Mouse (Mus musculus): Measurements from ENCODE around the gene Syn3. TPM values are rescaled to one million over a fixed set of nuclear protein-coding genes. Genes with fewer than 3 reads are reported as not detected.
"Not testable (repeated sequence)": the region's sequence is repeated elsewhere in the genome, so short reads cannot be mapped to it uniquely, and the experiment has no call there.

The Syn3 gene
- polyA plus RNA-seq, 1 experiment from 2014 or later: 0.22 TPM

GRCm38 (mm10) chr10:86385656-86386055, 113.0 kb downstream of the Syn3 start:
- no peak overlapping the region for H3K4me2 ChIP-seq (ENCODE audit: low read depth, low read length)
- H3K27ac ChIP-seq (ENCODE audit: low read length): no peak overlapping the region
- no peak overlapping the region for H3K4me3 ChIP-seq (ENCODE audit: low read depth, low read length)
- ATAC-seq (ENCODE audit: low read depth): no peak
- H3K36me3 ChIP-seq (ENCODE audit: control insufficient read depth, insufficient read depth): no peaks in the 10 kb centered on the region
- 31% methylated on average over 4 of the region's 4 CpGs for WGBS (ENCODE audit: insufficient replicate concordance)
- H3K27me3 ChIP-seq (ENCODE audit: control insufficient read depth, insufficient read depth, low read depth, low read length): no peaks in the 10 kb centered on the region
- no peak overlapping the region for H3K9ac ChIP-seq (ENCODE audit: low read depth, low read length)
- H3K9me3 ChIP-seq (replicated peaks; ENCODE audit: control insufficient read depth, low read length): no peaks in the 10 kb centered on the region
- H3K4me1 ChIP-seq (ENCODE audit: control insufficient read depth, low read depth, low read length): no peaks in the 10 kb centered on the region; the same call in 1 of the 2 replicates

- WGBS (ENCODE audit: insufficient replicate concordance): 60% methylated on average over 2 of the region's 2 CpGs
Measured at GRCm38 (mm10) chr10:86384655-86385054, 114.0 kb downstream of the Syn3 start.

DNA sequence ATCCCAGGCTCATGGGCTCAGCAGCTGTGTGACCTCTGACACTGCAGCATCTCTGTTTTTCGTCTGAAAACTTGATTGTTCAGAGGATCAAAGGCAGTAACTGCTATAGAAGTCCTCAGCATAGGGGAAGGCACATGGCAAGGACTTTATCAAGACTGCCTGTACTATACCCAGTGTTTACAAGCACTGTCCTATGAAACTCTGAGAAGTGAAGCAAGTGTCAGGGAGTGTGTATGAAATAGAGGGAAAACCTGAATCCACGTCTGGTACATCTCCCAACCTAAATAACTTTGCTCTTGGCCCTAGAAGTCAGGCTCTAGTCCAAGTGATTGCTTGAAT, 116.8 kb downstream of the Syn3 start:
- no peak overlapping the region for H3K4me3 ChIP-seq (ENCODE audit: low read depth, low read length)
- H3K9me3 ChIP-seq (replicated peaks; ENCODE audit: control insufficient read depth, low read length): no peaks in the 10 kb centered on the region
- no peak overlapping the region for H3K27ac ChIP-seq (ENCODE audit: low read length)
- H3K36me3 ChIP-seq (ENCODE audit: control insufficient read depth, insufficient read depth): no peaks in the 10 kb centered on the region
- H3K27me3 ChIP-seq (ENCODE audit: control insufficient read depth, insufficient read depth, low read depth, low read length): no peaks in the 10 kb centered on the region
- 25% methylated on average over 2 of the region's 2 CpGs for WGBS (ENCODE audit: insufficient replicate concordance)
- H3K4me1 ChIP-seq (ENCODE audit: control insufficient read depth, low read depth, low read length): no peaks in the 10 kb centered on the region; the same call in 1 of the 2 replicates
- no peak overlapping the region for H3K9ac ChIP-seq (ENCODE audit: low read depth, low read length)
- H3K4me2 ChIP-seq (ENCODE audit: low read depth, low read length): no peak overlapping the region
- no peak for ATAC-seq (ENCODE audit: low read depth)

More at GRCm38 (mm10) chr10:86384655-86385054, 114.0 kb downstream of the Syn3 start:
- H3K4me2 ChIP-seq (ENCODE audit: low read depth, low read length): no peak overlapping the region
- no peak overlapping the region for H3K4me3 ChIP-seq (ENCODE audit: low read depth, low read length)
- no peaks in the 10 kb centered on the region for H3K9me3 ChIP-seq (replicated peaks; ENCODE audit: control insufficient read depth, low read length)
- no peaks in the 10 kb centered on the region for H3K27me3 ChIP-seq (ENCODE audit: control insufficient read depth, insufficient read depth, low read depth, low read length)
- H3K36me3 ChIP-seq (ENCODE audit: control insufficient read depth, insufficient read depth): no peaks in the 10 kb centered on the region
- H3K9ac ChIP-seq (ENCODE audit: low read depth, low read length): no peak overlapping the region
- ATAC-seq (ENCODE audit: low read depth): no peak
- no peaks in the 10 kb centered on the region; the same call in 1 of the 2 replicates for H3K4me1 ChIP-seq (ENCODE audit: control insufficient read depth, low read depth, low read length)
- no peak overlapping the region for H3K27ac ChIP-seq (ENCODE audit: low read length)

DNA sequence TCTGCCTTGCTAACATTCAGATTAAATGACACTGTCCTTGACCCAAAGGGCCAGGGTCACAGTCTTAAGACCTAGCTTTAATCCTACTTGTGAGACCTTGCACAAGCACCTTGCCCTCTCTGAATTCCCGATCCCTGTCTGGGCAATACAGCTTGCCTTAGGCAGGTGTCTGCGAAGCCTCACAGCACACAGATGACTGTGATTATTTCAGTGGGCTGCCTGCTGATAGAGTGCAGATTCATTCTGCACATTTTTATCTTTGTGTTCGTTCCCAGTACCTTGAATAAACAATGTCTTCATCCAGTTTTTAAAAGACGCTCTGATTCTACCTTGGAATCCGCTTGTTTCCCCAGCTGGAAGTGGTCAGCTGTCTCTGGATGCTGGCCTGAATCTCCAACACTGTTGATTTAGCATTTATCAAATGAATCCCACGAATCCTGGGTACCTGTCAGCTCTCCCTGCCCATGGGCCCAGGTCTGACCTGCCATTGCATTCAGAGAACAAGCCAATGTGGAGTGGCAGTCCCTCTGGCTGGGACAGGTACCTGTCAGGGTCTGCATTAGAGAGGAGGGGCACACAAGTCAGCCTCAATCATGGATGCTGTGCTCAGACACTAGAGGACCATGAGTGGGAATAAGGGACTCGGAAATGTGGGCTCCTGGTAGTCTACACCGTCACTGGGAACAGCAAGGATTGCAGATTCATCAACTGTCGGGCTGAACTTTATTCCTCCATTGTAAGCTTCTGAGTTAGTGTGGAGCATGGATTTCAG, 117.4 kb downstream of the Syn3 start:
- no peaks in the 10 kb centered on the region; the same call in 1 of the 2 replicates for H3K4me1 ChIP-seq (ENCODE audit: control insufficient read depth, low read depth, low read length)
- H3K9me3 ChIP-seq (replicated peaks; ENCODE audit: control insufficient read depth, low read length): no peaks in the 10 kb centered on the region
- WGBS (ENCODE audit: insufficient replicate concordance): 57% methylated on average over 9 of the region's 9 CpGs
- no peak for ATAC-seq (ENCODE audit: low read depth)
- H3K27me3 ChIP-seq (ENCODE audit: control insufficient read depth, insufficient read depth, low read depth, low read length): no peaks in the 10 kb centered on the region
- H3K9ac ChIP-seq (ENCODE audit: low read depth, low read length): no peak overlapping the region
- no peak overlapping the region for H3K27ac ChIP-seq (ENCODE audit: low read length)
- H3K4me2 ChIP-seq (ENCODE audit: low read depth, low read length): no peak overlapping the region
- H3K4me3 ChIP-seq (ENCODE audit: low read depth, low read length): no peak overlapping the region
- no peaks in the 10 kb centered on the region for H3K36me3 ChIP-seq (ENCODE audit: control insufficient read depth, insufficient read depth)

- H3K36me3 ChIP-seq (ENCODE audit: control insufficient read depth, insufficient read depth): no peaks in the 10 kb centered on the region
- H3K4me2 ChIP-seq (ENCODE audit: low read depth, low read length): no peak overlapping the region
- H3K4me3 ChIP-seq (ENCODE audit: low read depth, low read length): no peak overlapping the region
- no peaks in the 10 kb centered on the region; the same call in 1 of the 2 replicates for H3K4me1 ChIP-seq (ENCODE audit: control insufficient read depth, low read depth, low read length)
- WGBS (ENCODE audit: insufficient replicate concordance): 60% methylated on average over 2 of the region's 2 CpGs
- no peak overlapping the region for H3K9ac ChIP-seq (ENCODE audit: low read depth, low read length)
- ATAC-seq (ENCODE audit: low read depth): no peak
- H3K9me3 ChIP-seq (replicated peaks; ENCODE audit: control insufficient read depth, low read length): no peaks in the 10 kb centered on the region
- H3K27ac ChIP-seq (ENCODE audit: low read length): no peak overlapping the region
- no peaks in the 10 kb centered on the region for H3K27me3 ChIP-seq (ENCODE audit: control insufficient read depth, insufficient read depth, low read depth, low read length)
Measured at GRCm38 (mm10) chr10:86380626-86381025, 118.1 kb downstream of the Syn3 start.

DNA sequence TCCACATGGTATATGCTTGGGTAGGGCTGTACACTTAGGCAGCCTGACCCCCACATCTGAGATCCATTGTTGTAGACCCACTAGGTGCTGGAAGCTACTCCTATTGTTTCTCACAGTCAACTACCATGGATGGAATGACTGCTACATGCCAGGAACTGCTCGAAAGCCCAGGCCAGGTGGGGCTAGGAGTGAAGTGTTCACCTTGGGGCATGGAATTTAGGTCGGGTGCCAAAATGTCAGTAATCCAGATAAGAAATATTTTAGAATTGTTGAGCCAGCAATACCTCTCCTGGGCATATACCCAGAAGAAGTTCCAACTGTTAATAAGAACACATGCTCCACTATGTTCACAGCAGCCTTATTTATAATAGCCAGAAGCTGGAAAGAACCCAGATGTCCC, 119.9 kb downstream of the Syn3 start:
- not testable (repeated sequence) for H3K4me3 ChIP-seq (ENCODE audit: low read depth, low read length); H3K4me2 ChIP-seq (ENCODE audit: low read depth, low read length); ATAC-seq (ENCODE audit: low read depth); H3K27ac ChIP-seq (ENCODE audit: low read length); H3K4me1 ChIP-seq (ENCODE audit: control insufficient read depth, low read depth, low read length); H3K36me3 ChIP-seq (ENCODE audit: control insufficient read depth, insufficient read depth); H3K27me3 ChIP-seq (ENCODE audit: control insufficient read depth, insufficient read depth, low read depth, low read length); H3K9me3 ChIP-seq (replicated peaks; ENCODE audit: control insufficient read depth, low read length); H3K9ac ChIP-seq (ENCODE audit: low read depth, low read length)
- 47% methylated on average over 2 of the region's 2 CpGs for WGBS (ENCODE audit: insufficient replicate concordance)

DNA sequence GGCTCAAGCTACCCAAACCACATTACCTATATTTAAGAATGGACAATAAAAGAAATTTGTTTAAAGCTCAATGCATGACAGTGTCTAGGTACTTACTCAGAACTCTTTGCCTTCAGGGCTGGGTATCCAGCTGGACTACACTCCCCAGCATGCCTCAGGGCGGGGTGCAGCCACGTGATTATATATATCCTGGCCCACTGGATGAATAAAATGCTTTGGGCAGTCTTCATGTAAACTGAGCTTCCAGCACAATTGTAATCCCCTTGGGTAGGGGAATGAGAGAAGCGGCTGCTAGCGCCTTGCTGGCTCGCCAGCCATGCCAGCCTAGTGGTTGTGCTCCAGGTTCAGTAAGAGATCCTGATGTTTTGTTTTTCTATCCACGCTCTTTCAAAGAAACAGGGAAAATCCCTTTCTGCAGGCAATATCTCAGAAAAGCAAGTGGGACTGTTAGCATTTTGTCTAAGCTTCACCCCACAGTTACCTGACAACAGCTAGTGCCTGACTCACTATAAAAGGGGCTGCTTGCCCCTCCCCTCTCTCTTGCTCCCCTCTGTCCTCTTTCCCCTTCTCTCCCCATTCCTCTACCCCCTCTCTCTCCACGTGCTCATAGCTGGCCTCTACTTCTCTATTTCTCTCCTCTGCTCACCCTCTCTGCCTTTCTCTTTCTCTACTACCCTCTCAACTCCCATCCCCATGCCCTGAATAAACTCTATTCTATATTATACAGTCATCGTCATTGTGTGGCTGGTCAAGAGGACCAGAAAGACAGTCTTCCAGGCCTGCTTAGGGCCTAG, 122.1 kb downstream of the Syn3 start:
- H3K4me3 ChIP-seq (ENCODE audit: low read depth, low read length): no peak overlapping the region
- H3K4me2 ChIP-seq (ENCODE audit: low read depth, low read length): no peak overlapping the region
- H3K36me3 ChIP-seq (ENCODE audit: control insufficient read depth, insufficient read depth): no peaks in the 10 kb centered on the region
- ATAC-seq (ENCODE audit: low read depth): no peak
- no peak overlapping the region for H3K27ac ChIP-seq (ENCODE audit: low read length)
- 66% methylated on average over 8 of the region's 8 CpGs for WGBS (ENCODE audit: insufficient replicate concordance)
- H3K27me3 ChIP-seq (ENCODE audit: control insufficient read depth, insufficient read depth, low read depth, low read length): no peaks in the 10 kb centered on the region
- H3K4me1 ChIP-seq (ENCODE audit: control insufficient read depth, low read depth, low read length): no peaks in the 10 kb centered on the region
- no peaks in the 10 kb centered on the region for H3K9me3 ChIP-seq (replicated peaks; ENCODE audit: control insufficient read depth, low read length)
- H3K9ac ChIP-seq (ENCODE audit: low read depth, low read length): no peak overlapping the region

GRCm38 (mm10) chr10:86375903-86376302, 122.8 kb downstream of the Syn3 start:
- Histone ChIP-seq H3K36me3 (ENCODE audit: control insufficient read depth, insufficient read depth) (no peaks in the 10 kb centered on the region), H3K9ac (ENCODE audit: low read depth, low read length) (no peak overlapping the region), H3K4me2 (ENCODE audit: low read depth, low read length) (no peak overlapping the region), H3K27me3 (ENCODE audit: control insufficient read depth, insufficient read depth, low read depth, low read length) (no peaks in the 10 kb centered on the region), H3K27ac (ENCODE audit: low read length) (no peak overlapping the region), H3K9me3 (replicated peaks; ENCODE audit: control insufficient read depth, low read length) (no peaks in the 10 kb centered on the region), H3K4me3 (ENCODE audit: low read depth, low read length) (no peak overlapping the region), H3K4me1 (ENCODE audit: control insufficient read depth, low read depth, low read length) (no peaks in the 10 kb centered on the region)
- WGBS (ENCODE audit: insufficient replicate concordance): 62% methylated on average over 11 of the region's 11 CpGs
- no peak for ATAC-seq (ENCODE audit: low read depth)

DNA sequence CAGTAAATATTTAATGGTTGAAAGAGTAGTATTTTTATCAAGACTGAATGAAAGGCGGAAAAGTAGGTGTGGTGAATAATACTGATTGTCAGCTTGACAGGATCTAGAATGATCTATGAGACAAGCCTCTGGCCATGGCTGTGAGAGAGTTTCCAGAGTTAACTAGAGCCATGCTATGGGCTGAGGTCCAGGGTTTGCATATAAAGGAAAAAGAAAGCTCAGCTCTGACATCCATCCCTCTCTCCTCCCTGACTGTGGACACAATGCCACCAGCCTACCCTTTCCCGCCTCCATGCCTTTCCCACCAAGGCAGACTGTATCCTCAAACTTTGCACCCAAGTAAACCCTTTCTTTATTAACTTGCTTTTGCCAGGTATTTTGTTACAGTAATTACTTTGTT, 124.6 kb downstream of the Syn3 start:
- Histone ChIP-seq H3K9me3 (replicated peaks; ENCODE audit: control insufficient read depth, low read length) (no peaks in the 10 kb centered on the region), H3K27me3 (ENCODE audit: control insufficient read depth, insufficient read depth, low read depth, low read length) (no peaks in the 10 kb centered on the region), H3K27ac (ENCODE audit: low read length) (no peak overlapping the region), H3K4me1 (ENCODE audit: control insufficient read depth, low read depth, low read length) (no peaks in the 10 kb centered on the region; the same call in 1 of the 2 replicates), H3K9ac (ENCODE audit: low read depth, low read length) (no peak overlapping the region), H3K4me3 (ENCODE audit: low read depth, low read length) (no peak overlapping the region), H3K36me3 (ENCODE audit: control insufficient read depth, insufficient read depth) (no peaks in the 10 kb centered on the region), H3K4me2 (ENCODE audit: low read depth, low read length) (no peak overlapping the region)
- 68% methylated on average over 2 of the region's 2 CpGs for WGBS (ENCODE audit: insufficient replicate concordance)
- no peak for ATAC-seq (ENCODE audit: low read depth)
